Mouse (Mus musculus) mouse trophoblast stem cell (cell line): ENCODE data around the gene Ift172.

Experiments
- in situ Hi-C, 2 experiments: fragments of 300-500 bp; cut with MseI, MboI; formaldehyde crosslinking; loops; 2 replicates in 1 of 2; 3 replicates in 1 of 2; pipeline ENCODE4 v1.15.1; 2025

The Ift172 gene

DNA sequence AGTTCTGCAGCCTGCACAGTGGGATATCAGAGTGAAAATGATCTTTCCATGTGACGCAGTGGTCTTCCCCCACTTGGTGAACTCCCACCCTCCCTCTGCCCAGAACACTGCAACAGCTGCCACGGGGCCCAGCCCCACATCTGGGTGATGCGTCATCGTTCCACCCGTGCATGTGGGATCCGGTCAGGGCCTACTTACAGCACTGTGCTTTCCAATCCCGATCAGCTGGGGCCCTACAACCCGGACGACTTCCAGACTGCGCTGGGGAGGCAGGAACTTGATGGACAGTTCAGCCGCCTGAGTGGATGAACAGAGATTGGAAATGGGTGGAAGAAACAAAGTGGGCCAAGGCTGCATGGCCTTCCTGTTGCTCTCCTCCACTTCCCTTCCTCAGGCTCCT is 33.3 kb downstream of the Ift172 start:
- in situ Hi-C loops, result no loop called here

- in situ Hi-C loops, result no loop called here
Observed at GRCm38 (mm10) chr5:31255971-31256370, 34.9 kb downstream of the Ift172 start.

DNA sequence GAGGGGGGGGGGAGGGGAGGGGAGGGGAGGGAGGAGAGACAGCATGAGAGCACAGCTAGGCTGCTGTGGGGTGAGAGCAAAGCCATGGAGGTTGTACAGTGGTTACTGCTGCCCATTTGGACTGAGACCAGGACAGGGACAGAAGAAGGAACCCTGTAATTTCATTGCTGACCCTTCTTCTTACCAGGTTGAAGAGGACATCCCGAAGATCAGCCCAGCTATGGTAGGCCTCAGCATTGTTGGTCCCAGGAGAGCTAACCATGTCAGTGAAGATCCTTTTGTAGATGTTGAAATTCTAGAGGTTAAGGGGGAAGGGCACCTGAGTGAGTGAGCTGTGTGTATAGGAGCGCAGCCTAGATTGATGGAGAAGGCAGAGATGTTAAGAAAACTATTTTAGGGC is 35.5 kb downstream of the Ift172 start:
- in situ Hi-C loops, result no loop called here

- in situ Hi-C loops, result no loop called here
Observed at GRCm38 (mm10) chr5:31254901-31255300, 36.0 kb downstream of the Ift172 start.

GRCm38 (mm10) chr5:31254452-31254851 is 36.5 kb downstream of the Ift172 start:
- in situ Hi-C loops, result no loop called here

DNA sequence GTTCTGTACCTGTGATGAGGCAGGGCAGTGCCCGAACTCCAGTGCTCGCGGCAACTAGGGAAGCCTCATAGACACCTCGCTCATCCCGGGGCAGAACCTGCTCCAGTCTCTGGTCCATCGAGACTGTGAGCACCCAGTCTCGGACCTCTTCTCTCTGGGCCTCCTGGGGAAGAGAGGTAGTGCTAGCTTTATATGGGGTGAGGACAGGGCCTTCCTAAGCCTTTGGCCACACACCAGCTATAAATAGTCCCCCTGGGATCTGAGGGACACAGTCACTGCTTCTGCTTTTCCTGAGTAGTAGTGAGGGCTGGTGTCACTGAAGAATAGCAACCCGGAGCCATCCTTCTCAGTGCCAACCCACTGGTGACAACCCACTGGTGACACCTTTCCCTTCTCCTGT is 37.1 kb downstream of the Ift172 start:
- in situ Hi-C loops, result no loop called here

DNA sequence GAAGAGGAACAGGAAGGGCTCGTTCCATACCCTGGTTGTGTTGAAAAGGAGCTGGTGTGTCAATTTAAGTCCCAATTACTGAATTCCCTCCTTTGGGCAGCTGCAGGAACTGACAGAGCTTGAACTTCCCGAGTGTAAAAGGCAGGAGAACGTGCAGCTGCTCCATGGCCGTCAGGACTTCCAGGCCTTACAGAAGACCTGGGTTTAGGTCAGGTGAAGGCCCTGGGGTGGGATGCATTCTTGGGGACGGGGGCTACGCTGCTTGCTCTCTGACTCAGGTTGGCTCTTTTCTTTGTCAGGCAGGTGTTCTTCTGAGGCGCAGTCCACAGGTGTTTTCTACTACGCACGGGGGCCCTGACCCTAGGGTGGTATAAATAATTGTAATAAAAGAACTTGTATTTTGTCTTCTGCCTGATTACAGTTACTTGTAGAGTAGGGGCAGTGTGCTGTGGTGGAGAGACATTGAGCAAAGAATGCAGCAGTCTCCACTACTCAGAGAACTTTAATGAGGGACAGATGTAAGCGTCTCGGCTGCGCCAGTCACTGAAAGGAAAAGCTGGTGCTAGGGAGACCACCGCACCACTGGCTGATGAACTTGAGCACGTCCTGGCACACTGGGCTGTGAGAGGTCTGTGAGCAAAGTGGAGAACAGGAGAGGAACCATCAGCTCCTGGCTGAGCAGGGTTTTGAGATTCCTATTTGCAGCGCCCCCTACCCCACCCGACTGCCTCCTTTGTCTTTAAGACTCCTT is 37.9 kb downstream of the Ift172 start:
- in situ Hi-C loops, result no loop called here

GRCm38 (mm10) chr5:31252151-31252550 is 38.8 kb downstream of the Ift172 start:
- in situ Hi-C loops, result no loop called here

GRCm38 (mm10) chr5:31251541-31252101 is 39.3 kb downstream of the Ift172 start, which contains the start of gene Krtcap3:
Krtcap3 (plus strand) TSS chr5:31251691.
- in situ Hi-C loops, result no loop called here

- in situ Hi-C loops, result no loop called here
Observed at GRCm38 (mm10) chr5:31250716-31251115, 40.2 kb downstream of the Ift172 start.

GRCm38 (mm10) chr5:31242191-31242590 is 48.7 kb downstream of the Ift172 start:
- in situ Hi-C loops, result no loop called here

DNA sequence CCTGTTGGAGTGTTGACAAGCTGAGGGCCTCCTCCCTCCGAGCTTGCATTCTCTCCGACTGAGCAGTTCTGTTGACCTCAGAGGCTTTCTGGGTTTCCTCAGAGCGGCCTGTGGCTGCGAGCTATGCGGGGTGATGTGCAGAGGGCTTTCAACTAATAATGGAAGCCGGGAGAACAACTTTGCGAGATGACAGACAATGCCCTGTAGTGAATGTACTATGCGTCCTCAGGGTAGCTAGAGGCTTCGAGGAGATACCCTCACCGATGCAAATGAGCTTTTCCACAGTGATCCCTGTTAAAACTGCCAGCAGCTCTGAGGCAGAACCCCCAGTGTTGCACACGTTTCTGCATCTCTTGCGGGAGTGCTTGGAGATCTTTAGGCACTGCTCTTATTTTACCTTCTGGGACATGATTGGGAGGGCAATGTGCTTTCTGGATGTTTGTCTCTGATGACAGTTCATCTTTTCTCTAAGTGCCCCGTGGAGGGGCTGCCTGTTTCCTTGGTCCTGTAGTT is 49.3 kb downstream of the Ift172 start:
- in situ Hi-C loops, result no loop called here

DNA sequence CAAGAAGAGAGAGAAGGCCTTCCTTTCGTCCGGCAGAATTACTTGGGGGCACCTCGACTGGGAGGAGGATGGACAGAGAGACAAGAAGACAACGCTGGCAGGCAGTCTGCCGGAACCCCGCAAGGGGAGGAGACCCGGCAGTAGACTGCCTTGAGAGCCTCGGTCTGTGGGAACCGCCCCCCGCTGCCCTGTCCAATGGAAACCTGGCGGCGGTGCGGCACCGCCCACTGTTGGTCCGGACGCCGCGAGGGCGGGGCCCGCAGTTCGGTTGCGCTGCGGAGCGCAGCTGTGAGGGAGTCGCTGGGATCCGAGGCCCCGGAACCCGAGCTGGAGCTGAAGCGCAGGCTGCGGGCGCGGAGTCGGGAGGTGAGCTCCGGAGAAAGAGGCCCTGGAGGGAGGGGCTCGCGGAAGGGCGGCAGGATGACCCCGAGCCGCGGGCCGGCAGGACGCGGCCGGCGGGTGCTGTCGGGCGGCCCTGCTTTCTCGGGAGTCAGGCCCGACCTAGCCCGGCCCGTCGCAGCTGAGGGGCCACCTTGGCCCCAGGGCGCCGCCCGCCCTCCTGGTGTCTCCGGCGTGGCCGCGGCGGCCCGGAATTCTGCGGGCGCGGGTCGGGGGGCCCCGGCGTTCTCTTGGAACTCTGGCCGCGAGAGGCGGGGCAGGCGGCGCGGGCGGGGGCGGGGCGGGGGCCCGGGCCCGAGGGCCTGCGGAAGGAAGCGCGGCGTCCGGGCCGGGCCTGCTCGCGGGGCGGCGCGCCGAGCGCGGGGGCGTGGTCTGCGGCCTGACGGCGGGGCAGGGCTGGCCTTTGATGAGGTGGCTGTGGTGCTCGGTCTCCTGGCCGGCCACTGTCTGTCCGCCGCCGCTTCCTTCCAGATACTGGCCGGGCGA is 50.0 kb downstream of the Ift172 start, which contains the start of the genes Nrbp1 and Gm9970:
TSS of gene Nrbp1 (plus strand) at position 228 of the 885 bp plus-strand sequence.
TSS of gene Gm9970 (minus strand) at position 596 of the 885 bp plus-strand sequence.
- in situ Hi-C loops, result no loop called here

DNA sequence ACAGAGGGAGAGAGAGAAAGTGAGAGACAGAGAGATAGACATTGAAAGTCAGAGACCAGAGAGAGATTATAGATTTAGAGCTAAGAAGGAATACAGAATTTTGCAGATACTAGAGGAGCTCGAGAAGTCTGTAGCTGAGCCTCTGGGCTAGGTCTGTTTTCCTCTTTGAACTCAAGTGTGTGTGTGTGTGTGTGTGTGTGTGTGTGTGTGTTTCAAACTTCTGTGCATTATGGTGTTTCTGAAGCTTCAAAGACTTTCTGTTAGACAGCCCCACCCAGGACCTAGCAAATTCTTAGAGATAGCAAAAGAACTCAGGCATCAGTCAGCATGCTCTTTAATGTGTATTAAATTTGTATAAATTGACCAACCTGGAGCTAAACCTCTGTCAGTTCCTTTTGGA is 64.3 kb downstream of the Ift172 start:
- in situ Hi-C loops, result no loop called here

DNA sequence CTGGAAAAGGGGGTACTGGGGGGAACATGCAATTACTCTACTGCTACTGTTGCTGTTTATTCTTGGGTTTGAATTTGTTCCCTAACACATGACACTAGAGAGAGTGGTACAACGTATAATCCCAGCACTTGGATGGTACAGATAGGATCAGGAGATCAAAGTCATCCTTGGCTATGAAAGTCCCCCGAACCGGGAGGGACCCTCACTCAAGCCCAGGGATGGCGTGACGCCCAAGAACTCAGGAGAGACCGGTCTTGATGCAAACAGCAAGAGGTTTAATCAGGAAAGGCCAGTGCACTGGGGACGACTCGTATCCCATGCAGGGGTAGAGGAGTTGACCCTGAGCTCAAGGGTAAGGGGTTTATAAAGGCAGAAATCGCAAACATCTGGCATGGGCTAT is 68.2 kb downstream of the Ift172 start:
- in situ Hi-C loops, result no loop called here

DNA sequence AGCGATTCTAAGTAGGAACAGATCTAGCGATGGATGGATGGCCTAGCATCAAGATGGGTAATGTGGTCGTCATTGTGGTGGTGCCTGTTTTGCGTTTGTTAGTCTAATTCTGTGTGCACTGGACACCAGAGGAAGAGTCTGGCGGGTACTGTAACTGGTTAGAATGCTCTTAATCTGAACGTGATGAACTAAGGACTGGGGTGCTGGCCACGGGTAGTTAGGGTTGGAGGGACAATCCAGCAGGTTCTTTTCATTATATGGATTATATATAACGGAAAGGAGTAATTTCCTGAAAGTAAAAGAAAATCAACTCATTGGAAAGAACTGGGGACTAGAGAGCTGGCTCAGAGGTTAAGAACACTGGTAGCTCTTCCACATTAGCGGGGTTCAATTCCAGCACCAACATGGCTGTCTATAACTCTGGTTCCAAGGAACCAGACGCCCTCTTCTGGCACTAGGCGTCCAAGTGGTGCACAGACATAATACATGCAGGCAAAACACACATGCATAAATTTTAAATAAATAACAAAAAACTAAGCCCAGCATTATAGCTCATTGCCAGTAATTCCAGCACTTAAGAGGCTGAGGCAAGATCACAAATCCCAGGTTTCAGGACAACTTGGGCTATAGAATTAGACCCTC is 69.5 kb downstream of the Ift172 start:
- in situ Hi-C loops, result no loop called here

DNA sequence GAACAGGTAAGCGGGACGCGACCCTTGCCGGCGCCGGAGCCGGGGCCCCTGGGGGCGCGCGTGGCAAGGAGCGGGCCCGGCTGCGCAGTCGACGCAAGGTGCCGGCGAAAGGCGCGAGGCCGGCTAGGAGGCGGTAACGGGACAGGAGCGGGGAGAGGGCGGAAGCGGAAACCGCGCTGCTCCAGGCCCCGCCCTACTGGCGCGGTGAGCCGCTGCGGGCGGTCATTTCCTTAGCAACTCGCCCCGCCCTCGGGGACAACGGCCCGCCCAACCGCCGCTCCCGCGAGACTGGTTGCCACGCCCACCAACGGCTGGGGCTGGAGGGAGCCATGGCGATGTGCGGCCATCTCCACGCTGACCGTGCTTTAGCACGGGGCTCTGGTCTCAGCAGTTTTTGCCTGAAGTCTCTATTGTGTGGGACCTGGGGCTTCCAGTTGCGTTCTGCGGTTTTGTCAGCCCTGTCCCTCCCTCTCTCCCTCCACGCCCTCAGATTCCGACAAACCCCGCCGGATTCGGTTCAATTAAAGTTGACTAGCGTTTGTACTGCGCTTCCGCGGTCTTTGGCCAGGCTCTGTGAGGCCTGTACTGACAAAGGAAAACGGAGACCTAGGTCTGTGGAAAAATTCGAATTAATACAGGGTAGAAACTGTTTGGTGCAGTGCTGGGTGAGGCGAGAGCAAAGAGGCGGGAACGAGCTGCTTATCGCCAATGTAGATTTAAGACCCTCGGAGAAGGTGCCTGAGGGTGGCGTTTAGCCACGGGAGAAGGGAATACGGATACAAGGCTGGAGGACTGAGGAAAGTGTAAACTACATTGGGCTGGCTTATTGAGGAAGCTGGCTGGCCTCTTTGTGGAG is 70.2 kb downstream of the Ift172 start, which contains the start of gene Ppm1g:
TSS of gene Ppm1g (minus strand) at position 240 of the 856 bp plus-strand sequence.
- in situ Hi-C loops, result no loop called here

DNA sequence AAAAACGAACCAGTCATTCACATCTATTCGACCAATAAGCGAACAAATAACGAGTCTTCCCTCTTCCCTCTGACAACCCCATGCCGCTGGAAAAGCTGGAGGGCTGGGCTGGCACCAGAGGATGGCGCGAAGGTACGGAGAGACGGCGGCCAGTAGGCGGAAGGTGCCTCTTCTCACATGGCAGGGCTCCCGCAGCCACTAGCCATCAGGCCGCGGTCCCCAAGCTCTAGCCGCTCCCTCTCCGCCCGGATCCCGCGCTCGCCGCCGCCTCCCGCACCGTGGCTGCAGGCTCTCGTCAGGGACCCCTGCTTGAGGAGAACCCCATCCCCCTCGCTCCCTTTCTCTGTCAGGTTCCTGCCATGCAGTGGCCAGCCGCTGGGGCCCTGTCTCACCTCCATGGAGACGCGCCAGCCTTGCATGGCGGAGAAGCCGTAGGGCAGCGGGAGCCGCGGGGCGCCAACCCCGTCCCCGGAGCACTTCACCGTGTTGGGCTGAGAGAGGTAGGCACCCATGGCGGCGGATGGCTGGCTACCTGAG is 70.9 kb downstream of the Ift172 start:
- in situ Hi-C loops, result loop anchor here in 1 of 2 experiments (10.0 kb wide), 1 partner anchor 105 kb away; no protein-coding TSS in a partner anchor

DNA sequence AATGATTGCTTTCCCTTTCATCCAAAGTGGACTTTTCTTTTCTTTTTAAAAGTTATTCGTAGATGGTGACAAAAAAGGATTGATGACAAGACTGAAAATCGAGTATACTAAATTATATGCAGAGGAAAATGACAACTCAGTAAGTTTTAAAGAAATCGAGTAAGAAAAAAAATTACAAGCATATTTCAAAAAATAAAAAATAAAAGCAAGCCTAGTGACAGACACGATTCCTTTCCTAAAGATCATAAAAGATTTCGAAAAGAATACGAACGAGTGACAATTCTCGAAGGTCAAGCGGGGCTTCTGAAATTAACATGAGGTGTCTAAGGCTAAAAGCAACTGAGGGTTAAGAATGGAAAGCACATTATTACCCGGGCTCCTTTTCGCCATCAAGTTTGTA is 71.4 kb downstream of the Ift172 start:
- in situ Hi-C loops, result loop anchor here in 1 of 2 experiments (10.0 kb wide), 1 partner anchor 105 kb away; no protein-coding TSS in a partner anchor

- in situ Hi-C loops, result loop anchor here in 1 of 2 experiments (10.0 kb wide), 1 partner anchor 106 kb away; no protein-coding TSS in a partner anchor
Observed at GRCm38 (mm10) chr5:31219070-31219469, 71.8 kb downstream of the Ift172 start.
